Mouse (Mus musculus) bone marrow, adult 2 months (tissue): Measurements from ENCODE around the gene Gm49336.

ENCODE experiments used
- CTCF ChIP-seq: fragments of 200-500 bp; IDR thresholded peaks from 2 replicates; pipeline ENCODE4 v1.5.1; 2011; ENCODE audit warnings: low read length, control low read depth; ENCODE audit not compliant: control insufficient read depth, insufficient read depth
- POLR2A ChIP-seq: fragments of 200-500 bp; IDR thresholded peaks from 2 replicates; pipeline ENCODE4 v1.6.1; 2011; ENCODE audit warnings: low read depth, mild to moderate bottlenecking, control low read depth, low read length, borderline replicate concordance; ENCODE audit not compliant: control insufficient read depth

DNA sequence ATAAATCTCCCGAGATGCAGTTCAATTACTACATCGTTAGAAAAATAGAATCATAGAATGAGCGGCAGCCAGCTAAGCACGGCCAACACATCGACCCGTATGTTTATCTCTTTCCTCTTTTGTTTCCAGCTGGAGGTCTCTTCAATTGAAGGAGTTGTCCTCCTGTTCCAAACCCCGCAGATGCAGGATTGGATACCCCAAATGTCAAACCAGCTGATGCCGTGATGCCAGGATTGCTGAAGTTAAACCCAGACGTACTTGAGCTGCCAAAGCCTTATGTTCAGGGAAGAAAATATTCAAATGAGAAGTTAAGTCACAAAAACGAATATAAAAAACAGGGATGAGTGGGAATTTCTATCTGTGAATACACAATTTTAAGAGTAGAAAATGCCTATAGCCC lies 31.4 kb downstream of the Gm49336 start:
- no peak for TF ChIP-seq CTCF
- TF ChIP-seq POLR2A: no peak
